8 mouse cellular contexts compared by ENCODE assay signal in genomic region chr1:176861981-176862644, GRCm38 (mm10). TPM values are rescaled to one million over a fixed set of nuclear protein-coding genes. Genes with fewer than 3 reads are reported as not detected.
DNase-seq lines count a peak whose midpoint lies in the region; ATAC-seq lines count a peak whose summit lies in the region.

No protein-coding gene starts in this region.

- no peaks in the 10 kb centered on the region for H3K4me1 ChIP-seq in heart, embryonic 11.5 days (ENCODE audit: control insufficient read depth, insufficient read depth, low read length)
- no peaks in the 10 kb centered on the region for H3K4me1 ChIP-seq in hindbrain, embryonic 13.5 days (replicated peaks)
- H3K4me1 ChIP-seq in midbrain, embryonic 10.5 days = no peaks in the 10 kb centered on the region

- H3K4me2 ChIP-seq in heart, embryonic 11.5 days = no peak overlapping the region
- no peak overlapping the region for H3K4me2 ChIP-seq in hindbrain, embryonic 13.5 days

- no peak overlapping the region for H3K9ac ChIP-seq in heart, embryonic 11.5 days (ENCODE audit: low read depth, low read length)
- no peak overlapping the region for H3K9ac ChIP-seq in hindbrain, embryonic 13.5 days

- no peaks in the 10 kb centered on the region for H3K27me3 ChIP-seq in heart, embryonic 11.5 days (ENCODE audit: control insufficient read depth, insufficient read depth, low read length)
- no peaks in the 10 kb centered on the region for H3K27me3 ChIP-seq in hindbrain, embryonic 13.5 days
- no peaks in the 10 kb centered on the region for H3K27me3 ChIP-seq in midbrain, embryonic 10.5 days (ENCODE audit: low read depth, poor library complexity, severe bottlenecking)

- ATAC-seq in heart, embryonic 11.5 days (replicated peaks; ENCODE audit: insufficient number of reproducible peaks, low FRiP score, low TSS enrichment) = no peak
- ATAC-seq in hindbrain, embryonic 13.5 days (ENCODE audit: low FRiP score) = peak; percentile 49; the same call in 1 of the 2 replicates

- H3K9me3 ChIP-seq in heart, embryonic 11.5 days (replicated peaks; ENCODE audit: control insufficient read depth, low read length) = no peaks in the 10 kb centered on the region
- H3K9me3 ChIP-seq in hindbrain, embryonic 13.5 days = no peaks in the 10 kb centered on the region
- H3K9me3 ChIP-seq in midbrain, embryonic 10.5 days (replicated peaks) = no peaks in the 10 kb centered on the region

- no peak overlapping the region for H3K27ac ChIP-seq in heart, embryonic 11.5 days (ENCODE audit: low read depth, low read length)
- H3K27ac ChIP-seq in hindbrain, embryonic 13.5 days = no peak overlapping the region
- no peak overlapping the region for H3K27ac ChIP-seq in midbrain, embryonic 10.5 days (replicated peaks)

- H3K4me3 ChIP-seq in heart, embryonic 11.5 days (ENCODE audit: low read depth, low read length) = no peak overlapping the region
- H3K4me3 ChIP-seq in hindbrain, embryonic 13.5 days = no peak overlapping the region
- H3K4me3 ChIP-seq in midbrain, embryonic 10.5 days = no peak overlapping the region

- no peaks in the 10 kb centered on the region for H3K36me3 ChIP-seq in heart, embryonic 11.5 days (ENCODE audit: control insufficient read depth, insufficient read depth, low read length)
- no peaks in the 10 kb centered on the region for H3K36me3 ChIP-seq in hindbrain, embryonic 13.5 days
- no peaks in the 10 kb centered on the region for H3K36me3 ChIP-seq in midbrain, embryonic 10.5 days

- peak; percentile 68 to 88 for DNase-seq in heart, adult 18-20 months
- DNase-seq in adrenal gland, adult 2 months = peak; percentile 53
- peak; percentile 69 for DNase-seq in embryo, embryonic 9.5 days (ENCODE audit: extremely low spot score)
- peak; percentile 77 to 79 for DNase-seq in layer of hippocampus, postnatal 10 days (ENCODE audit: low spot score in 2 of 2)
- DNase-seq in midbrain, embryonic 10.5 days (ENCODE audit: low spot score) = peak; percentile 38
- peak; percentile 64 for DNase-seq in skeletal muscle tissue, adult 2 months (ENCODE audit: low read depth, low spot score)

- 59% methylated on average over 9 of the region's 9 CpGs for WGBS in heart, embryonic 11.5 days (ENCODE audit: insufficient replicate concordance)
- WGBS in hindbrain, embryonic 13.5 days = 63% methylated on average over 9 of the region's 9 CpGs
- whole genome bisulfite sequencing in midbrain, embryonic 10.5 days = 68% methylated on average over 9 of the region's 9 CpGs

RNA-seq across cellular contexts. Expression of gene Sdccag8, which starts 47.7 kb away (rescaled TPM):
- 1 to 10 TPM; 3.0 to 4.3 TPM for total RNA-seq in heart, adult 18-20 months (2021)
- 9.8 and 12.0 TPM in 2 replicates for polyA plus RNA-seq in heart, embryonic 11.5 days (2014; fragmentation: Nextera tagmentation; extraction: Ambion mirVana)
- total RNA-seq in adrenal gland, adult 2 months (2021) = 10 to 100 TPM in 1 of 2 experiments, 1 to 10 TPM in 1; 8.3 to 11.1 TPM
- 2.1 and 2.3 TPM in 2 replicates for polyA plus RNA-seq in adrenal gland, adult 2 months (2012; rRNA removed)
- polyA plus RNA-seq in hindbrain, embryonic 13.5 days (2015; fragmentation: Nextera tagmentation; extraction: Ambion mirVana) = 25.7 and 26.5 TPM in 2 replicates
- total RNA-seq in layer of hippocampus, postnatal 10 days (2021) = 10 to 100 TPM in 1 of 2 experiments, 1 to 10 TPM in 1; 9.8 to 12.7 TPM
- 22.8 and 26.5 TPM in 2 replicates for polyA plus RNA-seq in midbrain, embryonic 10.5 days (2016; fragmentation: Nextera tagmentation; extraction: Ambion mirVana)

RNA-seq across cellular contexts. Expression of gene Cep170, which starts 48.2 kb away (rescaled TPM):
- total RNA-seq in heart, adult 18-20 months (2021) = 10 to 100 TPM; 18.4 to 25.2 TPM
- polyA plus RNA-seq in heart, embryonic 11.5 days (2014; fragmentation: Nextera tagmentation; extraction: Ambion mirVana) = 30.6 and 33.9 TPM in 2 replicates
- 10 to 100 TPM; 32.3 to 37.8 TPM for total RNA-seq in adrenal gland, adult 2 months (2021)
- 1.7 and 2.2 TPM in 2 replicates for polyA plus RNA-seq in adrenal gland, adult 2 months (2012; rRNA removed)
- polyA plus RNA-seq in hindbrain, embryonic 13.5 days (2015; fragmentation: Nextera tagmentation; extraction: Ambion mirVana) = 122 and 128 TPM in 2 replicates
- 100 to 1,000 TPM; 152 to 164 TPM for total RNA-seq in layer of hippocampus, postnatal 10 days (2021)
- 32.0 and 51.8 TPM in 2 replicates for polyA plus RNA-seq in midbrain, embryonic 10.5 days (2016; fragmentation: Nextera tagmentation; extraction: Ambion mirVana)
